Mouse (Mus musculus): ENCODE results near the gene Hlcs.

Hlcs gene

DNA sequence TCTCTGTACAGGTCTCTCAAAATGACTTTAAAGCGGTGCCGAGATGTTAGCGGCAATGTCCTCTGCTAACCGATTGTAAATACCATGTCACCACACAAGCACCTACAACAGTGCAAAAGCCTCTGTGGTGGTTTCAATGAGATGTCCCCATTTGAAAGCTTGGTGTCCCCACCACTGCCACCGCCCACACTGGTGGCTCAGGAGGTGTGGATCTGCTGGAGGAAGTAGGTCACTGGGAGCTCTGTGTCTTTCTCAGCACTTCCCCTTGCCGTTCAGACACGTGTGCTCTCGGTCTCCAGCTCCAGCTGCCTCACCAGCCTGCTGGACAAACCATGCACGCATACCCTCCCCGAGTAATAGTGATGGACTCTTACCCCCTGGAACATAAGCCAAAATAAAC is 72.2 kb downstream of the Hlcs start:
- DNase-seq, result no peak

DNA sequence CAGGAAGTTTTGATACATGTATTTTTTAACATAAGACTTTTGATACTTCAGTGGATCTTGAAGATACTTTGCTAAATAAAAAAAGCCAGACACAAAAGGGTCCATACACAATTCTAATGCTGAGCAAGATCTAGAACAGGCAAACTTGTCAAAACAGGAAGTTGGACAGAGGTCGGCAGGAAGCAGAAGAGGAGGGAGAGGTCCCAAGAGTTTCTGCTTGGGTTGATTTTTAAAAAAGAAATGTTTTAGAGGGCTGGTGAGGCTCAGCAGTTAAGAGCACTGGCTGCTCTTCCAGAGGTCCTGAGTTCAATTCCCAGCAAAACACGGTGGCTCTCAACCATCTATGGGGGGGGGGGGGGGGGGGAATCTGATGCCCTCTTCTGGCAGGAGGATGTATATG is 73.2 kb downstream of the Hlcs start:
- DNase-seq, result no peak

DNA sequence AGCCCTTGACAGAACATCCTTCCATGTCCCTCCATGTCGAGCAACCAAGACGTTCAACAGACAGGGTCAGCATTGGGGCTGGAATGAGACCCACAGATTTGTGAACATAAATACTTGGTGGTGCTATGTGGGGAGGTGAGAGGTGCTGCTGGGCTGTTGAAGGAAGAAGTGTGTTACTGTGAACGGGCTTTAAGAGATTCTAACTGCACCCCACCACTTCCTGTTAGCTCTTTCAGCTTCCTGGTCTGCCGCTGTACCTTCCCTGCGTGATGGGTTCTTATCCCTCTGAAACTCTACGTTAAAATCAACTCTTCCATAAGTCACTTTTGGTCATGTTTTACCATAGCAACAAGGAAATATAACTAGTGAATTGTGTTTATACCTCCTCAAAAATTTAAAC is 73.8 kb downstream of the Hlcs start:
- DNase-seq, result no peak

DNA sequence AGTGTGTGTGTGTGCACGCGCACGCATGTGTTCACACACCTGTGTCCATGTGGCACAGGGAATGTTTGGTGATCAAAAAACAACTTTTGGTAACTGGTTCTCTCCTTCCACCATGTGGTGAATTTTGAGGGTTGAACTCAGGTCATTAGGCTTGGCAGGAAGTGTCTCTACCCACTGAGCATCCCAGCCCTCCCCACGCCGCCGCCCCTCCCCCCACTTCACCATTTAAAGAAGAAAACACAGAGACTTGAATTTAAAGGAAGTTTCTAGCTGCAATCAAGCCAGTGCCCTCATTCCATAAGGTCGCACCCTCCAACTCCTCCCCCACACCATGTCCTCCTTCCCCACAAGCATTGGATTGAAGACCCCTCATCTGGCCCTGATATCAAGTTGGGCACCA is 74.2 kb downstream of the Hlcs start:
- no peak for DNase-seq

DNA sequence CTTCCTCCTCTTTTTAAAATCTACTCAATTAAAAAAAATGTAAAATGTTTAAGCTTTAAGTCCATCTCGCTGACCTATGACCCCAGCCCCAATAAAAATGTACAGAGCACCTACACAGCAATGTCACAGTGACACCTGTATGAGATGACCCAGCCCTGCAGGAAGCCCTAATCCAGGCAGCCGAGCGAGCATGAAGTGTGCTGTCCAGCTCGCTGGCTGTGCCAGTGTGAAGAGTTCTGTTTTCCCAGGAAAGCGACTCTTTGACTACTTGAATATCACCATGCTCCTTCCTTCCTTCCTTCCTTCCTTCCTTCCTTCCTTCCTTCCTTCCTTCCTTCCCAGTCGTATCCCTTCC is 76.3 kb downstream of the Hlcs start:
- no peak for DNase-seq

DNA sequence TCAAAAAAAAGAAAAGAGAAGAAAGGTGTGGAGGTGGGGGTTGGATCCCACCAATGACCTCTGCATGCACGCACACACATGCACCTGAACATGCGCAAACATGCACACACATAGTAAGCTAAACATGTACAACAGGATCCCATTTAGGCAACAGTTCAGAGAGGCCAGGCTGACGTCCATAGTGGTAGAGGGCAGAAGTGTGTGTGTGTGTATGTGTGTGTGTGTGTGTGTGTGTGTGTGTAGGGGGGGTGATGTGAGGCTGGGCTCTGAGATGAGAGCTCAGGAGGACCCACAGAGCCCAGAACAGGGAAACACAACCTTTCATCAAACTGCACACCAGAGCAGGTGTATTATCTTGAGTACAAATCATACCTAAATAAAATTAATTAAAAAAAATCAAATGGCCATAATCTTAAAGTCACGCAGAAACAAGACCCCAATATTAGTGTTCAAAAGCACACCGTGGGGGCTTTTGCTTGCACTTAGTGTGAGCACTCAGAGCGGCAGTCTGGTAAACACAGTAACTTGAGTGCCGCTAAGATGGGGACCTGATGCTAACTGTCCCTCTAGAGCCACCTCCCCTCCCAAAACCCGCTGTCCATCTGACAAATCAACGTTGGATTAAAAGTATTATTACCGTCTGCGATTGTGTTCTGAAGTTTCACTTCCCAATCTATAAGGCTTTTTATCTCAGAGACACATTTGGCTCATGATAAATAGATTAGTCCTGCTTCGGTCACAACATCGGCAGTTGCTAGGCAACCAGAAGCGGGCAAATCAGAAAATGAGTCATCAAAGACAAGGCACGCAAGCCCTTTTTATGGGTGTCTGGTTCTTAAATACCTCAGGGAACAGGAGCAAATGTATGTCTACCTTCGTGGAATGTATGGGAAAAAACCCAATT is 76.9 kb downstream of the Hlcs start:
- no peak for DNase-seq

DNA sequence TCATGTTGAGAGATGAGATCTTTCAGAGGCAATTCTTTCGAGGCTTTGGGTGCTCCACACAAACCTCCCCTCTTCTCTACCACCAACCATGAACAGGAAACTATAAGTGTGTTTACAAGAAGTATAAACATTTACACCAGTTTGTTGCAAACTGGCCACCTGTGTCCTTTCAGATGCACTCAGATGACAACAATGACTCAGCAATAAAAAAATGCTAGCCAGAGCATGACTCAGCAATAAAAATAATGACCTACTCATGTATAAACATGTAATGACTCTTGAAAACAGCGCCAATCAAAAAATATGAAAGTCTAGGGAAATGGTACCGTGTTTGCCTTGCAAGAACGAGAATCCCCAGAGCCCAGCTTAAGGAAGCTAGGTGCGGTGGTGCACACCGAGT is 77.7 kb downstream of the Hlcs start:
- DNase-seq, result no peak

DNA sequence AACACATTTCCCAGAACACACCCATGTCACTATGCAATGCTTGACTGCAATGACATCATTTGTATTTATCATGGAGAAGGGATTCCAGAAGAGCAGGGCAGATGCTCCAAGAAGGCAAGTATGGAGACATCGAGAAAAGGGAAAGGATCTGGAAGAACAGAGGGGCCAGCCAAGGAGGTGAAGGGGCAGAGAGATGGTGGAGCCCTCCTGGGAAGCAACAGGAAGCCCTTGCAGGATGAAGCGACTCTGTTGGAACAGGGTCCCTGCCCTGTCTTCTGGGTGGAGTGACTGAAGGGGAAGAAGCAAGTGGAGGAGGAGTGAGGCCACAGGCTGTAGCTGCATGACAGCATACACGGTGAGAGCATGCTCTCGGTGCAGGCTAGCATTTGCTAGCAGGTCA is 79.2 kb downstream of the Hlcs start:
- no peak for DNase-seq

DNA sequence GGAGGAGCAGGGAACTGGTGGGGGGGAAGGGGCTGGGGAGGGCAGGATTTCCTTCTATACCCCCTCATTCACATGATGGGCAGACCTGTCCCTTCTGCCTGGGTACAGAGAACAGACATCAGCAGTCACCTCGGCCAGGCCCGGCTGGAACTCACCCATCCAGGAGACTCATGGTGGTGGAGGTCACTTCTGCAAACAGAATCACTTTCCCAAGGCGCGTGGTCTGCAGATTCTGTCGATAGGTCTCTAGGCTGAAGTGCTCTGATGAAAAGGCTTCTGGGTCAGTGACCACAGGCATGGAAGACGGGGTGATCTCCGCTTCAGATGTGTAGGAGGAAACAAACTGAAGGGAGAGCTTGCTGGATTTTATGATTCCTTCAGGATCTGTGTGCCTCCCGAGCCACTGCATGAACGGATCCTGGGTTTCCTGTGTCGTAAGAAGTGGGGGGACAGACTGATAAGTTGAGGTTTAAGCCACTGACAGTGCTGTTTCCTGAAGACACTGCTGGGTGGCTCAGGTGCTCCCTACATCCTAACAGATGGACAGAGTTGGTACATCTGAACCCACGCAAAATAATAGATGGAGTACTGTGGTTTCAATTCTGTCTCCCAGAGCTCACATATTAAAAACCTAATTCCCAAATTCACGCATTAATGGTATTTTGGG is 82.3 kb downstream of the Hlcs start:
- no peak for DNase-seq

DNA sequence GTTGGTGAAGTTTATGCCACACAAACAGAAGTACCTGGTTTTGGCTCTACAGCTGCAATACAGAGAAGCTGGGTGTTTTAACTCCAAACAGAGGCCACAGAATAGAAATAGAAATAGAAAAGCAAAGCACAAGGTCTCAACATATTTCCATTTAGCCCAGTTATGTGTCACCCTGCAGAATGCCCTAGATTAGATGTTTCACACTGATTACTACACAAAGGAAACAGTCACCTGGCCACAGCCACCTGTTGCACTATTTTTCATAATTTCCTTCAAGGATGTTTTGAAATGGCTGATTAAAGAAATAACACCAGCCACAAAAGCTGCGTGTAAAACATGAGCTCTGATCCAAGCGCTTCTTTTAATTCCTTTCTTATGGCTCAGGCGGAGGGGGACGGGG is 82.9 kb downstream of the Hlcs start:
- no peak for DNase-seq

DNA sequence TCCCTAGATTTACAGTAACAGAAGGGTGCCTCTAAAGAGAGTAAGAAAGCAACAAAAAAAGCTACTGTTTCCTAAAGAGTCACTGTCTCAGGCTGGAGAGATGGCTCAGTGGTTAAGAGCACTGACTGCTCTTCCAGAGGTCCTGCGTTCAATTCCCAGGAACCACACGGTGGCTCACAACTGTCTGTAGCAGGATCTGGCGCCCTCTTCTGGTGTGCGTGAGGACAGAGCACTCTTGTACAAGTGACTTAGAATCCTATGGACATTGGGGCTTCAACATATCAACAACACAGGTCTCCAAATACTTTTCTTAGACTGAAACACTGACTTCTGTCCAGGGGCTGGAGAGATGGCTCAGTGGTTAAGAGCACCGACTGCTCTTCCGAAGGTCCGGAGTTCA is 83.5 kb downstream of the Hlcs start:
- no peak for DNase-seq

DNA sequence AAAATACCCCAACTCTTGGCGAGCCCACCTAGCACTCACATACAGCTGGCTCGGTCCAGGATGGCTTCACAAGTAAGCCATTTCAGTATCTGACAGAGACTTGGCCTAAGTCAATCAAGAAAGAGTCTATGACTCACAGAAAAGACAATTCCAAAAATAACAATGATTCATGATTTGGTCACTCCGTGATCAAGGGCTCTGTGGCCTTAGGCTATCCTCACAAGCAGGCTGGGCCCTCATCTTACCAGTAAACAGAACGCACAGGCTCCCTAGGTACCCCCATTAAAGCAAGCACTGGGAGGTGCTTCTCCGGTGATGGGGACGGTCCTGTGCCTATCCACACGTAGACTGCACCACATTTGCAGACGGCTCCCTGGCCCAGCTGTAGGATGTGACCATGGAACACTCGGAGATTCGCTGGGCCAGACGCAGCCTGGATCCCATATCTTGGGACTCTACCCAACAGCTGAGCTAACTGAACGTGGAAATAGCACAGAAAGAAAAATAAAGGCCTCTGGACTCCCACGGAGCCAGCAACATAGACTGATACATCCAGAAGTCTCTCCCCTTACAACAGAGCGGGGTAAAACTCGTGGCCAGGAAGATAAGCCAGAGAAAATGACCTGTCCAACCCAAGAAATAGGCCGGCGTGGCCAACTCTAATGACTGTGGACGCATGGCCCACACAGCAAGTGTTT is 84.4 kb downstream of the Hlcs start:
- DNase-seq, result no peak

DNA sequence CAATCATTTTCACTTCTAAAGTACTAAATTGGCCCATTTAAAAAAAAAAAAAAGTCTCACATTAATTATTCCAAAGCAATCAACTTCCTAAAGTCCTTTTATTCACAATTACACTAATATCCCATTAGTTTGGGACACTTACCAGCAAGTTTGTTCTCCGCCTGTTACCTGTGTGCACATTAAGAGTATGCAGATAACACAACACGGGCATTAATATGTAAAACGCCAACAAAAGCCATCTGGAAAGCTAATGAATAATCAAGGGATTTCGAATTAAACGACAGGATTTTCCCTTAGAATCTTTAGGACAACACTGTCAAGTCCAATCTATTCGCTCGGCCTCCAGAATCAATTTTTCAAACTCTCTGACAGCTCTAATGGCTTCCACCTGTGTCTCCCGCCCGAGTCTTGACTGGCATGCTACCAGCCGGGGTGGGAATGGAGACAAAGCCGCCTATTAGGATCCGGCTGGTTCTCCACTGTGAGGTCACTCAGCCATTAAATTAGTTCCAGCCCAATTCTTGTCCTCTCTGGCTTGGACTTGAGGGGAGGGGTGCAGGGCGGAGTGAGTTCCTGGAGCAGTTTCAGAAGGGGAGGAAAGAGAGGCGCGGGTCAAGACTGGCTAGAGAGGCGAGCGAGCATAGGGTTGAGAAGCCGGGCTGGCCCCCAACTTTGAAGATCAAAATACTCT is 85.9 kb downstream of the Hlcs start:
- peak; percentile 83 for DNase-seq

DNA sequence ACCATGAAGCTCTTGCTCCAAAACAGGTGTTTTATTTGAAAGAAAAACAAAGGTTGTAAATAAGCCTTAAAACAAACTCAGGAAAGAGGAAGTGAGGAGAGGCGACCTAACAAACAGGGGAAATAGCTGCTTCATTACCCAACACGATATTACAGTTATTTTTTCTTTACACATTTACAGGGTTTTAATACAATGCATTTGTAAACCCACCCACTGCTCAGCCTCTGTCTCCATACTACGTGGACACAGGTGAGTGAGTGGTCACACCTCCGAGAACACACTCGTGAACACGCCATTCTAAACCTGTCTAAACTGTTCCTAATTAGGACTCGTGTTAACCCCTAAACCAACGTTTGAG is 90.0 kb downstream of the Hlcs start:
- no peak for DNase-seq

DNA sequence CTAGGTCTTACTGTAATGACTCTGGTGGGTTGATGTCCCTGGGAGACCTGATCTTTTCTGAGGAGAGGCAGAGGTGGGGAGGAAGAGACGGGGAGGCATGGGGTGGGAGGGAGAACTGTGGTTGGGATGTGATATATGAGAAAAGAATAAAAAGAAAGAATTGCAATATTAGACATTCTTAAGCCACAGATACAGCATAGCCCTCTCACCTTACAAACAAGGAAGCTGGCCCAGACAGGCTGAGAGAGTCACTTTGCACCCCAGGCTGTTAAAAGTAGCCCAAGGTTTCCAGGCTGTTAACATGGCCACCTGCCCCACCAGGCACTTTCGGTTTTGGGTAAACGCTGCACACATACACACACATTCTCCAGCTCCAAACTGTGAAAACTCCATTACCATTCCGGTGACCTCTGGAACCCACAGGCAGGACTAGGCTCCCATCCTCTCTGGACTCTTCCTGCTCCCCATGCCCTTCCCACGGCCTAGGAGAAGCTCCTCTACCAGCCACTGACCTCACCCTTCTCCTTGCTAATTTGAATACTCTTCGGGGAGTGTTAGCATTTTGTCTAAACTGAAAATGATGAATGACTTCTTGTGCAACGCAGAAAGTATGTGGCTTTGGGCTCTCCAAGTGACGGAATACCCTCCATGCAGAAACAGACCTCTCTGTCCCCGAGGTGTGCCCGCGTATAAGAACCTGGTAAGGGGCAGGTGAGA is 90.6 kb downstream of the Hlcs start:
- no peak for DNase-seq

DNA sequence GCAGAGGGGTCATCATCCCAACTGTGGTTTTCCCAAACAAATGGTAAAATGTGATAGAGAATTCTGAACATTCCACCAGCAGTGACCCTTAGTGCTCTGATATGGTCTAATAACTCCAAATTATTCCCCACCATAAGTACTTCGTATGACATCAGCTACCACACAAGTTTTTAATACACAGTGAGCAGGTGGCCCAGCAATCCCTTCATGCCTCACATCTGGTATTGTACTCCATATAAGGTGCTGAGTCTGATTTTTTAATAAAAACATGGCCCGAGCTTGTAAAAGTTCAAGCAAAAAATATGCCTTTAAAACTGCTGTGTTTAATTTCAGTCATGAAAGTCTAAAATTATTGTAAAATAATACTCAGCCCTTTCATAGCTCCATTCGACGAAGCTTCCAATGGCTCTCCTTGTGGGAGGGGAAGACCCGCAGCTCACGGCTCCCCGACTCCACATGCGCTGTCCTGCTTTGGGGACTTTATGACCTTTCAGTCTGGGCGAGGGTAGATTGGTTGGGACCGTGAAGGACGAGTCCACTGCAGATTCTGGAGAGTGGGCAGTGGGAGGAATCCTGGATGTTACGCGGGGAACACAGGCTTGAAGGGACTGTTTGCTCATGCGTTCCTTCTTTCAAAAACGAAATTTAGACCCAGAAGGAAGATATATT is 102.5 kb downstream of the Hlcs start:
- no peak for DNase-seq

DNA sequence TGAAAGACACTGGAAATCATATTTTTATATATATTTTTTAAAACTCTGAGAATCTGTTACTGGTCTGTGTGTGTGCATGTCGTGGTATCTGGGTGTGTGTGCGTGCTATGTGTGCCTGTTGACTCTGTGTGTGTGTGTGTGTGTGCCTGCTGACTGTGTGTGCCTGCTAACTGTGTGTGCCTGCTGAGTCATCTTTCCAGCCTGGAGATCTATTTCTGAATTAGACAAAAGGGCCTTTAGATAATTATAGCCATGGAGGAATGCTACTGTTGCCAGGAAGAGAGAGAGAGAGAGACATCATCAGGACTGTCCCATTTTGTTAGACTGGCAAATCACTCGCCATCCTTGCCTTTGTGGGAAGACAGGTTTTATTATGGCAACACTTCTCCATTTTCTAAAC is 103.7 kb downstream of the Hlcs start:
- DNase-seq, result no peak

DNA sequence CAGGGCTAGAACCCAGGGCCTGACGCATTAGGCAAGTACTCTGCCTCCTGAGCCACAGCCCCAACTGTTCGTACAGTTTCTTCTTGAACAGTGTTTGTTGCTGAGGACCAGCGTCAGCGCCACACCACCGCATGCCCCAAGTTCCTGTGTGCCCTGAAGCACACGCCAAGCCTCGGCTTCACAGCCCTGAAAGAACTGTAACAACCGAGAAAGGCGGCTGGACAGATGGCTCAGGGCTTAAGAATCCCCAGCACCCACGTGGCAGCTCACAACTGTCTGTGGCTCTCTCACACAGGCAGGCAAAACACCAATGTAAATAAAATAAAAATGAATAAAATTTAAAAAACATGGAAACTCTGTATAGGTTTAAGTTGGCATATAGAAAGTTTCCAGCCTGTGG is 104.5 kb downstream of the Hlcs start:
- DNase-seq, result no peak

DNA sequence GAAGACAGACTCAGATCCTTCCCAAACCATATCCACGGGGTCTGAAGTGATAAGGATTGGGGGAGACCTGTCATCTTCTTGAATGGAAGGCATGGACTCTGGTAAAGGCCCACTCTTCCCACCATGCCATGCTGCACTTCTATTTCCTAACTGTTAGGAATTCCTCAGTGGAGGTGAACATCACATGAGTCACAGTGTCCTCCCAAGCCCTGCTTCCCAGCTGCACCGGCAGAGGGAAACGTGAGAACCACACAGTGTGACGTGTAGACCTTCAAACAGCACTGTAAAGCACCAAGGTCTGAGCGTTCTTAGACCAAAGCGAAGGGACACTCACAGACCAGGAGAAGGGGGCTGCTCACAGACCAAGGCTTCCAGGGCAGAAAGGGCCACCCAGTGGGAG is 105.2 kb downstream of the Hlcs start:
- DNase-seq, result no peak

DNA sequence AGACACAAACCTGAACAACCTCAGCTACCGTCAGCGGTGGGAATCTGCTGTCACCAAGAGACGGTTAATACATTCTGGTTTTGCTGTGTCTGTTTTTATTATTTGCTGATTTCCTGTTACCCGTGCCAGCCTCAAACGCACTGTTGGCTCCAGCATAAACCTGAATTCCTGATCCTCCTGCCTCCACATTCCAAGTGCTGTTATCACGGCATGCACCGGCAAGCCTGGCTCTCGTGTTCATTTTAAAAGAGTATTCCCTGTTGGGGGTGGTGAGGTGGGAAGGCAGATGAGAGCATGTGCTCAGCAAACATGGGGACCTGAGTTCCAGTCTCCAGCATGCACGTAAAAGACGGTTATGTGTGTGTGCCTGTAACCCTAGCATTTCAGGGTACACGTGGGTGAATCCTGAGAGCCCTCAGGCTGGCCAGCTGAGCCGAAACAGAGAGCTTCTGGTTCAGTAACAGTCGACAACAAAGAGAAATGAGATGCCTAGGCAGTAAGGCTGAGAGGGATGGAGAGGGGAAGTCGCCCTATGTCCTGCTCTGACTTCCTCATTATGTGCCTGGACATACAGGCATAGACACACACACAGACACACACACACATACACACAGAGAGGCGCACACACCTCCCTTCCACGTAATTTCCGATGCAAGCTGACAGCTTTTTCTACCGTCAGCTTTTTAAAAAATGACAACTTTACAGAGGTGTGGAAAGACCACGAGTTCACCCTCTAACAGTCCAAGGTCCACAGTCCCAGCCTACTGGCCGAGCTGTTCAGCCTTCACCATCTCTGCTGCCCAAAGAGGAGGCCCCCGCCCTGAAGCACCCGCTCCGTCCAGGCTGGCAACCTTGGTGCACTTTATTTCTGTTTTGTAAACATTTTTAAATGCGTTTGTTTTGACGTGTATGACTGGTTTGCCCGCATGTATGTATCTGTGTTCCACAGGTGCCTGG is 107.6 kb downstream of the Hlcs start:
- DNase-seq, result no peak

DNA sequence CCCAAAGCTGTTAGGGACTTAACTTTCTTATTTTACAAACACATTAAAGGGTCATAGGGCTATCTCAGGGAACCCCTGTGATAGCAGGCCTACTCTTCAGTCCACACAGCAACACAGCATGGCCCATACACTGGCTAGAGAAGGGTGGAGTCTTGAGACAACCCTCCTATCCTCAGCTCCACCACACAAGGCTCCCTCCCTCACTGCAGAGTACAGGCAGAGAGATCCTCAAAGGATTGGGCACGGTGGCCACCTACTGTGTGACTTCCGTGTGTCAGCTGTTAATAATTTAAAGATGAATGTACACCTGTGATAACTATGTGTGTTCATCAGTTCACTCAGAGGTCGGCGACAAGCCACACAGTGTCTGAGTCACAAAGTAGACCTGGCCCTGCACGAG is 112.0 kb downstream of the Hlcs start:
- DNase-seq, result no peak

Data from kidney, postnatal 10 days (tissue).